Mouse (Mus musculus) lung, postnatal 0 days (tissue): ENCODE data around the gene Gng11. TPM values are rescaled to one million over a fixed set of nuclear protein-coding genes. Genes with fewer than 3 reads are reported as not detected.

Experiments used
- ATAC-seq: fragments of 200-750 bp; cut with Nextera tagmentation; 2 replicates; pipeline ENCODE4 v1.8.0; 2017; ENCODE audit warnings: moderate library complexity
- DNase-seq: peaks from one replicate; pipeline ENCODE4 v3.0.0-alpha.2; 2016; ENCODE audit warnings: low spot score
- H3K27ac ChIP-seq: fragments of 300-500 bp; sonication (generic); 2 replicates; pipeline ENCODE4 v1.5.1; 2014; ENCODE audit warnings: antibody characterized with exemption, mild to moderate bottlenecking, low read length, mixed read lengths
- H3K27me3 ChIP-seq: fragments of 300-500 bp; sonication (generic); replicated peaks from 2 replicates; pipeline ENCODE4 v1.6.1; 2014; ENCODE audit warnings: low read length, mixed read lengths; ENCODE audit not compliant: insufficient read depth
- H3K36me3 ChIP-seq: fragments of 300-500 bp; sonication (generic); 2 replicates; pipeline ENCODE4 v1.6.1; 2014; ENCODE audit warnings: low read length, mixed read lengths; ENCODE audit not compliant: insufficient read depth
- H3K4me1 ChIP-seq: fragments of 300-500 bp; sonication (generic); 2 replicates; pipeline ENCODE4 v1.6.1; 2014; ENCODE audit warnings: antibody characterized with exemption, low read depth, low read length, mixed read lengths; ENCODE audit not compliant: insufficient read depth
- H3K4me2 ChIP-seq: fragments of 300-500 bp; sonication (generic); replicated peaks from 2 replicates; pipeline ENCODE4 v1.6.1; 2014; ENCODE audit warnings: low read depth, mild to moderate bottlenecking, low read length, moderate library complexity, mixed read lengths
- H3K4me3 ChIP-seq: fragments of 300-500 bp; sonication (generic); 2 replicates; pipeline ENCODE4 v1.5.1; 2014; ENCODE audit warnings: low read depth, low read length
- H3K9ac ChIP-seq: fragments of 300-500 bp; sonication (generic); replicated peaks from 2 replicates; pipeline ENCODE4 v1.6.1; 2014; ENCODE audit warnings: low read depth, mild to moderate bottlenecking
- H3K9me3 ChIP-seq: fragments of 300-500 bp; sonication (generic); 2 replicates; pipeline ENCODE4 v1.6.1; 2016; ENCODE audit warnings: low read length, mixed read lengths
- CTCF ChIP-seq: IDR thresholded peaks from 2 replicates; pipeline ENCODE4 v1.5.1; 2016; ENCODE audit warnings: antibody characterized with exemption, mild to moderate bottlenecking
- EP300 ChIP-seq: IDR thresholded peaks from 2 replicates; pipeline ENCODE4 v1.6.1; 2016; ENCODE audit warnings: antibody characterized with exemption, mild to moderate bottlenecking, control low read depth
- WGBS: fragments of 180-500 bp; shearing (Covaris S2); extraction: QIAGEN DNeasy Blood & Tissue Kit; methylation state at CpG from one replicate; pipeline ENCODE4 v1.1.7; 2014; 5-methylcytosine and 5-hydroxymethylcytosine counted together
- polyA plus RNA-seq: library from polyadenylated mRNA; unstranded; fragments of >200 nt; fragmentation: Nextera tagmentation; extraction: Ambion mirVana; gene quantifications from 2 replicates; pipeline ENCODE4 v1.2.1, GENCODE M21; 2015

Gene Gng11
- polyA plus RNA-seq, 1 experiment from 2014 or later: 224 TPM

GRCm38 (mm10) chr6:3993492-3993891 is 10.2 kb upstream of the Gng11 start, which contains the start of gene Gngt1:
Gngt1 (plus strand) TSS chr6:3993792.
- ATAC-seq: no peak
- H3K4me1 ChIP-seq: no peaks in the 10 kb centered on the region
- WGBS: 90% methylated on average over 6 of the region's 6 CpGs
- H3K36me3 ChIP-seq: no peaks in the 10 kb centered on the region
- H3K9ac ChIP-seq: no peak within 1 kb of the TSS
- TF ChIP-seq EP300 (no peak), CTCF (no peak)
- no peaks in the 10 kb centered on the region for H3K27me3 ChIP-seq
- no peaks in the 10 kb centered on the region for H3K9me3 ChIP-seq
- no peak within 1 kb of the TSS for H3K27ac ChIP-seq
- H3K4me3 ChIP-seq: no peak within 1 kb of the TSS
- no peak for DNase-seq
- H3K4me2 ChIP-seq: no peak within 1 kb of the TSS

GRCm38 (mm10) chr6:3998089-3998488 is 5.6 kb upstream of the Gng11 start:
- TF ChIP-seq EP300 (peak; percentile 43; the same call in 1 of the 2 replicates), CTCF (no peak)
- Histone ChIP-seq H3K4me1 (peaks cover 5% of the 10 kb centered on the region; the same call in 1 of the 2 replicates), H3K27me3 (no peaks in the 10 kb centered on the region), H3K4me3 (no peak overlapping the region), H3K36me3 (no peaks in the 10 kb centered on the region), H3K4me2 (no peak overlapping the region), H3K9me3 (no peaks in the 10 kb centered on the region), H3K27ac (no peak overlapping the region), H3K9ac (no peak overlapping the region)
- DNase-seq (peak; percentile 60), ATAC-seq (peak; percentile 70)
- WGBS: 43% methylated on average over 4 of the region's 4 CpGs

DNA sequence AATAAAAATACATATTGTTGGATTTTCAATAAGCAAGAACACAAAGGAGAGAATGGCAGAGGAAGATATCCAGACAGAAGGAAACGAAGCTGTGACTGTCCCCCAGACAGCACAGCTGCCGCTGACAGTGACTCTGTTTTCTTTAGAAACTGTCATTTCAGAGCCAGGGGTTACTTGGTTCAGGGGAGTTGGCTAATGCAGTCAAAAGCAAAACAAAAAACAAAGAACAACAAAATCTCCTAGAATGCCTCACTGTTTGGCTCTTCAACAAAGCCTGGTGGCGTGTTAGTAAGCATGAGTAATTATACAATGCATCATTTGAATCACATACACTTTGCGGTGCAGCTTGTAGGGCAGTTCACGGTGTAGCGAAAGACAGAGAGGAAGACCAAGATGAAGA is 4.4 kb upstream of the Gng11 start:
- H3K4me3 ChIP-seq: no peak overlapping the region
- peaks cover 5% of the 10 kb centered on the region; the same call in 1 of the 2 replicates for H3K4me1 ChIP-seq
- no peaks in the 10 kb centered on the region for H3K36me3 ChIP-seq
- no peak overlapping the region for H3K9ac ChIP-seq
- WGBS: 47% methylated on average over 6 of the region's 6 CpGs
- H3K27ac ChIP-seq: no peak overlapping the region
- no peaks in the 10 kb centered on the region for H3K9me3 ChIP-seq
- H3K27me3 ChIP-seq: no peaks in the 10 kb centered on the region
- no peak for ATAC-seq
- TF ChIP-seq EP300 (no peak), CTCF (no peak)
- peak; percentile 64 for DNase-seq
- H3K4me2 ChIP-seq: no peak overlapping the region

DNA sequence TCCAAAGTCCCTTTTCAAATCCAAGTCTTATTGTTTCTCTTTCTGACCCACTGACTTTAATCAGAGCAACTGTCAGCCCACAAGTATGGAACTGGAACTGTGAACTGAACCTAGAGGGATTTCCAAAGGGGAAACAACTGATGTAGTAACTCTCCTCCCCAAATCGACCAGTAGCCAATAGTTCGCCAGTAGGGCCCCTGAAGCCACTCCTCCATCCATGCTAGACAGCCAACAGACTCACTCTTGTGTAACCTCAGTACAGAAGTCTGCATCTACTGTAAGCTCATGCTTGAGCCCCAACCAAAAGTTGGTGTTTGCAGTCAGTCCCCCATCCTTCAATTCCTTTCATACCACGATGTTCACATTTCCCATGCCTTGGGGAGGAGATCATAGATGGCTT is 3.0 kb upstream of the Gng11 start:
- Histone ChIP-seq H3K9ac (no peak overlapping the region), H3K9me3 (no peaks in the 10 kb centered on the region), H3K4me3 (no peak overlapping the region), H3K36me3 (no peaks in the 10 kb centered on the region), H3K4me2 (no peak overlapping the region), H3K27me3 (no peaks in the 10 kb centered on the region), H3K27ac (no peak overlapping the region), H3K4me1 (peaks cover 5% of the 10 kb centered on the region; the same call in 1 of the 2 replicates)
- no peak for ATAC-seq
- no peak for TF ChIP-seq CTCF
- no peak for TF ChIP-seq EP300
- 72% methylated on average over 3 of the region's 3 CpGs for WGBS
- peak; percentile 42 for DNase-seq

DNA sequence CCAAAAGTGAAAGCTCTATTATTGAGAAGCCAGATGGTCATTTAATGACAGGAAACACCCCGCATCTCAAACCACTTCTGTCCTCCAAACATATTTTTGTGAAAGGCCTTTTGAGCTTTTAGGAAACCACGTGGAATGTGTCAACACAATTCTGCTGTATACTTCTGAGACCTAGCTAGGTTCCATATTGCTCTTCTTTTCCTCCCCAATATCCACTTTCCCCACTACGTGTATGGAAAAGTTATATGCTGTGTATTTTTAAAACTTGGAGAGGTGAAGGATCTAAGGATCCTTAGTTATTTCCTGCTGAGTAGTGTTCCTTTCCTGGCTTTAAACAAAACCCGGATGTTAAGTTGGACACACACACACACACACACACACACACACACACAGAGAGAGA is 259 bp upstream of the Gng11 start:
- H3K27ac ChIP-seq: peak overlapping the region; percentile 84
- TF ChIP-seq CTCF: no peak
- TF ChIP-seq EP300: peak; percentile 40; the same call in 1 of the 2 replicates
- peak; percentile 71 for DNase-seq
- peak; percentile 61 for ATAC-seq
- H3K4me3 ChIP-seq: peak overlapping the region; percentile 60; the same call in 1 of the 2 replicates
- 0 out of 2 replicates have a peak overlapping the region, but pooled peaks have one; percentile 13 for H3K9ac ChIP-seq
- peaks cover 10% of the 10 kb centered on the region; the same call in 1 of the 2 replicates for H3K4me1 ChIP-seq
- no peaks in the 10 kb centered on the region for H3K36me3 ChIP-seq
- WGBS: 6% methylated on average over 4 of the region's 4 CpGs
- no peaks in the 10 kb centered on the region for H3K9me3 ChIP-seq
- H3K27me3 ChIP-seq: no peaks in the 10 kb centered on the region
- peak overlapping the region; percentile 76 for H3K4me2 ChIP-seq

DNA sequence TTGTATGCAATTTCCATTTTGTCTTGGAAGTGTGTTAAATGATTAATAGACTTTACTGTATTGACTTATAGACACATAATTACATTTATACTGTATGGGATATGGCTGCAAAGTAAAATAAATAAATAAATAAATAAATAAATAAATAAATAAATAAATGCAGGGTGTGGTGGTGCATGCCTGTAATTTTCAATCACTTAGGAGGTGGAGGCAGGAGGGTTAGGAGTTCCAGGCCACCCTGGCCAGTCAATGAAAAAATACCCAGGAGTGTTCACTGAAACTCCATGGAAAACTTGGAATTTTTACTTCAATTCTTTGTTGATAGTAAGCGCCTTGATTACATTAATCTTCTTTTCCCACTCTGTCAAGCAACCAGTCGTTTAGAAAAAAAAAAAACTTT is 1.1 kb downstream of the Gng11 start:
- Histone ChIP-seq H3K27ac (no peak overlapping the region; the same call in 1 of the 2 replicates), H3K4me2 (peak overlapping the region; percentile 76), H3K36me3 (no peaks in the 10 kb centered on the region), H3K4me3 (peak overlapping the region; percentile 60), H3K27me3 (no peaks in the 10 kb centered on the region), H3K9me3 (no peaks in the 10 kb centered on the region), H3K9ac (no peak overlapping the region), H3K4me1 (peaks cover 10% of the 10 kb centered on the region; the same call in 1 of the 2 replicates)
- no peak for TF ChIP-seq CTCF
- TF ChIP-seq EP300: no peak
- no peak for DNase-seq
- 46% methylated on average over 2 of the region's 2 CpGs for WGBS
- no peak for ATAC-seq
